Mouse (Mus musculus) stomach, postnatal 0 days (tissue): Measurements from ENCODE around the gene Hcfc1.

ENCODE experiments used
- CTCF ChIP-seq: IDR thresholded peaks from 2 replicates; pipeline ENCODE4 v1.5.1; 2016; ENCODE audit warnings: antibody characterized with exemption, low read depth, mild to moderate bottlenecking, moderate library complexity
- EP300 ChIP-seq: optimal IDR thresholded peaks from 2 replicates; pipeline ENCODE3; 2016; ENCODE audit warnings: antibody characterized with exemption

DNA sequence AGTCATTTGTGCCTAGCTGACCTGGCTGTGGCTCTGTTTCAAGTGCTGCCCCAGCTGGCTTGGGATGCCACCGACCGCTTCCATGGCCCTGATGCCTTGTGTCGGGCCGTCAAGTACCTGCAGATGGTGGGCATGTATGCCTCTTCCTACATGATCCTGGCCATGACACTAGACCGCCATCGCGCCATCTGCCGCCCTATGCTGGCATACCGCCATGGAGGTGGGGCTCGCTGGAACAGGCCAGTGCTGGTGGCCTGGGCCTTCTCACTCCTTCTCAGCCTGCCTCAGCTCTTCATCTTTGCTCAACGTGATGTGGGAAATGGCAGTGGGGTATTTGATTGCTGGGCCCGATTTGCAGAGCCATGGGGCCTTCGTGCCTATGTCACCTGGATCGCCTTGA lies 73.3 kb downstream of the Hcfc1 start:
- TF ChIP-seq CTCF (no peak), EP300 (no peak)
